Mouse (Mus musculus) right cerebral cortex, postnatal 10 days (tissue): Measurements from ENCODE around the gene Fam222a.

Experiments
- DNase-seq, 2 experiments: peaks; one replicate each; pipeline ENCODE4 v3.0.0; 2021; ENCODE audit warnings: low spot score in 2 of 2

Gene Fam222a

DNA sequence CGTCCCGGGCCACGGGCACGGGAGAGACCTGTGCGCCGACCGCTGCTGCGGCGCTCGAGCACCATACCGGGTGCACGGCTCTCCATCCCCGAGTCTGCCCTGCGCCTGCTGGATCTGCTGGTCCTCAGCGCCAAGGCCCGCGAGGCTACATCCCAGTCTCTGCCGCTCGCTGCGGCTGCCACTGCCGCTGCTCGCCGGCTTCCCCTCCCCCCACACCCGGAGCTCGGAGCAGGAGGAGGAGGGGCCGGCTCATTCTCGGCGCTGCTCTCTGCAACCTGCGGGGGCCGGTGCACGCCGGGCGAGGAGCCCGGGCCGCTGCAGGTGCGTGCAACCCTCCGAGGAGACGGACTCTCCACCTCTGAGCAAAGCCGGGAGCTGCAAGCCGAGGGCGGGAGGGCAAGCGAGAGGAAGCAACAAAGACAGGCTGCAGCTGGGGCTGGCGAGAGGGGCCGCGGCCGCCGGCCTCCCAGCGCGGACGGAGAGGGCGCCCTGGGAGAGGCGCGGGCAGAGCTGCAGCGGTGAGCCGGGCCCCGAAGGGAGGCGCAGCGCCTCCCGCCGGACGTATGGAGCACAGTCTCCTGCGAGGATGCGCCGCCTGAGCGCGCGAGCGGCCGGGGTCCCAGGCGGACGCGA lies at the start of gene Fam222a:
Fam222a (plus strand) TSS at position 452 of the 633 bp plus-strand sequence.
- DNase-seq = peak; percentile 83

DNA sequence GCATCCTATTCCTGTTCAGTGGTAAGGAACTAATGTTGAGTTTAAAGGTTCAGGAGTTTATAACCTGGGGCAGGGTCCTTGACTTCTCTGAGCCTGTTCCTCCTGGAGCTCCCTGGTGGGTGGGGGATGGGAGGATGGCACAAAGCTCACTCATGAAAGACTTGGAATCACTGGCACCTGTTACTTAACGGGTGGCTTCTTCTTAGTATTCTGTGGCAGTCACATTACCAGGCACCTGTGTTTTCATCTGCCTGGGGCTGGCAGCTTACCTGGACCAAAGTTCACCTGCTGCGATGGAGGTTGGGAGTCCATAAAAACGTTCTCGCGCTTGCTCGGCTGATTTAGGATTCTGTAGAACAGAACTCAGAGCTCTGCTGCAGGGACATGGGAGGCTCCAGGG lies 39.5 kb upstream of the Fam222a start:
- no peak for DNase-seq

DNA sequence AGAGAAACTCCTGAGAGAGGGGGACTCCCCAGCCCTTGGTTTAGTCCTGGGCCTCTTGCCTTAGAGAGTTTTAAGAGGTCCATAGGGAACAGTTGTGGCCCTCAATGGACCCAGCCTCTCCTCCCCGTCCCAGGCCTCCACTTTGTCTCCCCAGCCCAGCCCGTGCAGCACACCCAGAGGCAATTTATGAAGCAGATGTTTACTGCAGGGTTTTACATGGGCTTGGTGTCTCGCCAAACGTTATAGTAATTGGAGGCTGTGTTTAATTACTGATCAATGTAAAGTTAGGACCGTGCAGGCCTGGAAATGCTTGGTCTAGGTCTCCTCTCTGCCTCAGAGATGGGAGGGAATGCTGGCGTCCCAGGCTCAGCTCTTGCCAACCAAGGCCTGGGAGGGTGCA lies 37.5 kb upstream of the Fam222a start:
- no peak for DNase-seq

- no peak for DNase-seq
These were observed 35.8 kb upstream of the Fam222a start for GRCm38 (mm10) chr5:114532055-114532454.

DNA sequence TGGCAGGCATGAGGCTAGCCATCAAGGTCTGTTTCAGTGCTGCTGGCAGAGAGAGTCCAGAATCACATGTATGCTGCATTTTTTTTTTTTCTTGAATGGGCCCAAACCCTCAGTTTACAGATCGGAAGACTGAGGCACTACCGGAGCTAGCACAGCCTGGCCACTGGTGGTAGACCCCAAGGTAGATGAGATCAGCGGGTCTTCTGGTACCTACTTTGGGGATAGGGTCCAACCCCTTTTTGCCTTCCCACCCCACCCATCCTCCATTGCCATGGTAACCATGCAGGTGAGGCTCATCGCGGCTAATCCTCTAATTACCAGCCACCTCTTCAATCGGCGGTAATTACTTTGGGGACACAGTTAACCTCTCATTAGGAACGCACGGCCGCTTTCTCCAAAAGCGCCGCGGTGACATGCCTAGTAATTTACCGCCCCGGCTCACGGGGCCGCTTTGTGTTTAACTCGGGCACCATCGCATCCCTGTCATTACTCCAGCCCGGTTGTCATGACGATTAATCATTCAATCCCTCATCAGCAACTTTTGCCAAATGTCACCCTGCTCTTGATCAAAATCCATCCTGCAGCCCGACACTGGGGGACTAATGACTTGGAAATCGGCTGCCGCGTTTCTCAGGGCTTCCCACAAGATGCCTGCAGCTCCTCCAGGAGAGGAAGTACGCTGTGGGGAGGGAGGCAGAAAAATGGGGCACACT lies 30.4 kb upstream of the Fam222a start:
- DNase-seq = peak; percentile 52 to 60

- DNase-seq = no peak
These were observed 29.8 kb upstream of the Fam222a start for GRCm38 (mm10) chr5:114538021-114538405.

DNA sequence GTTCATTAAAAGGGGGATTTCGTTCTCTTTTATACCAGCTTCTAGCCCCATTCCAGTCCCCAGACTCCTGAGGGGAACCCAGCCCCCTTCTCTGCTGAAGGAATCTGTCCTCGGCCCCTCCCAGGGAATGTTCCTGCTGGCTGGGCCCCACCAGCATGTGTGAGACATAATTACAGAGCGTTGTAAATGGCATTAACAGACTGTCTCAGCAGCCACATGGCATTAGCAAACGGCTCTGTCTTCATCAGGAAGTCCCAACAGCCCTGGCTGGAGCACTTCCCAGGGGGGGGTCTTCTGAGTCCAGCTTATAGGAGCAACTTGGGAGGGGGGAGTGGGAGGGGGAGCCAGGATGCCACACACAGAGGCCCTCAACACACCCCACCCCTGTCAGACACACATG lies 29.1 kb upstream of the Fam222a start:
- peak; percentile 56 to 57 for DNase-seq

DNA sequence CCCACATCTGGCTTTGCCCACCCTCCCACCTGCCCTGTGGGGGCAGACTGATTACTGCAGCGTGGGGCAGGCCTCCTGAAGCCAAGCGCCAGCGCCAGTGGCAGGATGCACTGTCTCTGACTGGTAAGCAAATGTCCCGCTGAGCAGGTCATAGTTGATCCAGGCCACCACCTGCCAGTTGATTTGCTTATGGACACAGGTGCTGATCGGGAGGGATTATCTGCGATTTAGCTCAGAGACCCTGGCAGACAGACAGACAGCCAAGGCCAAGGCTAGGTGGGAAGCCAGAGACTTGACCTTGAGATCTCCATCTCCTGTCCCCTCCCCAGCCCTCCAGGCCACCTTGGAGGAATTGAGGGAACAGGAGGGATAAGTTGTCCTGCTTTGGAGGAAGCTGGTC lies 28.1 kb upstream of the Fam222a start:
- no peak for DNase-seq

DNA sequence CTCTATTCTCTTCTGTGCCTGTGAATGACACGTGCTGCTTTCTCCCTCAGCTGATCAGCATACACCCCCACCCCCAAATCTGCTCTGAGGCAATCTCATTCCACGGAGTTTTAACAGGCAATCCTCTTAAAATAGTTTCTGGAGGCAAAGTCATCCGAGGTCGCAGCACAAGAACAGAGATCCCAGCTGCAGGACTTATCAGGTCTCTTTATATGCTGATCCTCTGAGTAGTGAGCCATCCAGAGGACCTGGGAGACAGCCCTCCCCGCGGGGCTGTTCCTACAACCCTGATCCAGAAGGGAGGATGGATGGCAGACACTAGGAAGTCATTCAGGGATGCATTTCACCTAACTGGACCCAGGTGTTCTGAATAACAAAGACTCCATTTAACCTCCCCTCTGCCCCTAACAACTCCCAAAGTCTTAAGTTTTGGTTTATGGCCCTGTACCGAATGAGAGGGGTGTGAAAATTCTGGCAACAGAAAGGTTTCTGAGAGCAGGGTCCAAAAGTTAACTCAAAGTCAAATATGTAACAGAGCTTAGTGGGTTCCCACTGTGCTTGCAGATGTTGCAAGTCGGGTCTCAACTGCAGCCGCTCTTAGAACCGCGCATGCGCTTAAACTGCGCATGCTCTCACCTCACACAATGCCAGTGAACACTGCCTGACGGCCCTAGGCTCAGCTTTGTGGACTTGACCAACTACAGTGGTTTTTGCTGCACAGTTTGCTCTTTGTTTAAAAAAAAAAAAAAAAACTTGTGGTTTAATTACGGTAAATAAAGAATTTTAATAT lies 26.0 kb upstream of the Fam222a start:
- DNase-seq = peak in 1 of 2 experiments; percentile 55

GRCm38 (mm10) chr5:114543656-114544055 lies 24.2 kb upstream of the Fam222a start:
- DNase-seq = no peak

DNA sequence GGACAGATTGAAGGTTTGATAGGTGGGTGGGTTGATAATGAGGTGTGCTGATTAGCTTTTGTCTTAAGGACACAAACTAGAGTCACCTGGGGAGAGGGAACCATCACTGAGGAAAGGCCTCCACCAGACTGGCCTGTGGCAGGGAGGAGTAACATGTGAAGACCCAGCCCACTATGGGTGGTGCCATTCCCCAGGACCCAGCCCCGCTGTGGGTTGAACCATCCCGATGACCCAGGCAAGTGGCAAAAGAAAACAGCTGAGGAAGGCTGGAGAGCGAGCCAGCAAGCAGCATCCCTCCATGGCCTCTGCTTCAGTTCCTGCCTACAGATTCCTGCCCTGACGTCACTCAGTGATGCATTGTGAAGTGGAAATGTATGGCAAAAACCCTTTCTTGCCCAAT lies 23.6 kb upstream of the Fam222a start:
- DNase-seq = no peak

- no peak for DNase-seq
These were observed 22.7 kb upstream of the Fam222a start for GRCm38 (mm10) chr5:114545076-114545475.

GRCm38 (mm10) chr5:114548976-114549375 lies 18.8 kb upstream of the Fam222a start:
- DNase-seq = no peak

- no peak for DNase-seq
These were observed 18.0 kb upstream of the Fam222a start for GRCm38 (mm10) chr5:114549770-114550169.

GRCm38 (mm10) chr5:114550431-114550830 lies 17.4 kb upstream of the Fam222a start:
- no peak for DNase-seq

DNA sequence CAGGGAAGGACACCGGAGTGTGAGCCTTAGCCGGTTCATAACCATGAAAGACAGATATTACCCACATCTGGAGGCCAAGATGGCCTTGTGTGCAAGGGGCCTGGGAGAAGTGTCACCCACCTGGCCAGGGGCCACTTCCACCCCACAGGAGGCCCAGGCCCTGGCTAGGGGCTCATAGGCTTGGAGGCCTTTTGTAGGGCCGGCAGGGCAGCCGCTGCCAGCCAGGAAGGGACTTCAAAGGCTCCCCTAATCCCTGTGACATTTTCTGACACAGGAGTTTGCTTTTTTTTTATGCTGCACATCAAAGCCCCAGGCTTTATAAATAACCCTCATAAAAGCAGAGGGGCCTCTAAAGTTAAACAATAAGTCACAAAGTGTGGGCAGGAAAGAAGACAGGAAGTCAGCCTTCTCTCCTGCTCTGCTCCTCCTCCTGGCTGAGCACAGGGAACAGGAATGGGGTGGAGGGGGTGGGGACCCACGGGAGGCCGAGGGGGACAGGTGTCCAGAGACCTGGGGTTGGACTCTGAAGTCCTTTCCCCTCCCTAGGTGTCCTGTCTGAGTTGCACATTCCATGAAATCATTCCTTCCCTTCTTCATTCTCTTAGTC lies 16.8 kb upstream of the Fam222a start:
- no peak for DNase-seq

DNA sequence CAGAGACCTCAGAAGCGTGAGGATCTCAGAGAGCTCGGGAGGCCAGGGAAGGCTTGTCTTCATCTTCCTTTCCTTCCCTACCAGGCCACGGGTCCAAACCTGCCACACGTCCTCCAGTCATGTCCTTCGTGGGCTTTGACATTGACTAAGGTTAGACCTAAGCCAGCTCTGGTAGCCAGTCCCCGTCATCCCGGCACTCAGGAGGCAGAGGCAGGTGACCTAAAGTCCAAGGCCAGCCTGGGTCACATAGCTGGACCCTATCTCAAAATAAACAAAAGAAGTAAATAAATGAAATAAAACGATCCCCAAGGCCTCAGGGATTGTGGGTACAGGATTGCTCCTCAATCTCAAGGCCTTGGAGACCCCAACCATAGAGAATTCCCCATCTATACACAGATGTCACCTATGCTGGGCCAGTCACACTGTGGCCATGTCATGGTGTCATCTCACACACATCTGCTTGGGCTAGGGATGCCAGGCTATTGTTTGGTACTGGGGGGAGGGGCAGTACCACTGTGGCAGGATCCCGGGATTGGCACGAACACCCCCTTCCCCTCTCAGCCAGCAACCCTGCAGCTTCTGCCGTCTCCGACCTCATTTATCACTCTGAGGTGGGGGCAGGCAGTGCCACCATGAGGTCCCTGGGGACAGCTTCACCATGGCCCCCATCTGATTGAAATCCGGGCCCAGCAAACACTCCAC lies 15.2 kb upstream of the Fam222a start:
- DNase-seq = no peak

DNA sequence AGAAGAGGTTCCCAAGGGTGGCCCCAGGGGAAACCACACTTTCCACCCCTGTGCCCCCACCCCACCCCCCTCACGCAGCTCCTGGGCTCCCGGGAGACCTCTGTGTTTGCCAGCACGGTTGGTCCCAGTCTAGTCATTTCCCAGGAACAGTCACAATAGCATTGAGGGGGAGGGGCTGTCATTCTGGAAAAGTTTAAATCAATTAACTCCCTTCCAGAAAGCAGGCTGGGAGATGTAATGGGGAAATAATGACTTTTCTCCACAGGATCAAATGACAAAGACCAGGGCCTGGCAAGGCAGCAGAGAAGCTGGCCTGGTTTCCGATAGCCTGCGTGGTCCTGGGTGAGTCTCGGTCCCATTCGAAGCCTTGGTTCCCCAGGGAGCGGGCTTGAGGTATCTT lies 14.1 kb upstream of the Fam222a start:
- no peak for DNase-seq

DNA sequence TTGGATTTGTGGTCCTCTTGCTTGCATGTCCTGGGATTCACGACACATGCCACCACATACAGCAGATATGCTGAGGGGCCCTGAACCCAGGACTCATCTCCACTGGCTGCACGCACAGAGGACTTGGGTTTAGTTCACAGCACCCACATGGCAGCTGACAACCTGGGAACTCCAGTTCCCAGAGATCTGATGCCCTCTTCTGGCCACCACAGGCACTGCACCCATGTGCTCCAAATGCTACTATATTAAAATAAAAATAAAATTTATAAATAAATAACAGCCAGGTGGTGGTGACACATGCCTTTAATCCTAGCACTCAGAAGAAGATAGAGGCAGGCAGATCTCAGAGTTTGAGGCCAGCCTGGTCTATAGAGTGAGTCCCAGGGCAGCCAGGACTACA lies 12.4 kb upstream of the Fam222a start:
- DNase-seq = no peak

DNA sequence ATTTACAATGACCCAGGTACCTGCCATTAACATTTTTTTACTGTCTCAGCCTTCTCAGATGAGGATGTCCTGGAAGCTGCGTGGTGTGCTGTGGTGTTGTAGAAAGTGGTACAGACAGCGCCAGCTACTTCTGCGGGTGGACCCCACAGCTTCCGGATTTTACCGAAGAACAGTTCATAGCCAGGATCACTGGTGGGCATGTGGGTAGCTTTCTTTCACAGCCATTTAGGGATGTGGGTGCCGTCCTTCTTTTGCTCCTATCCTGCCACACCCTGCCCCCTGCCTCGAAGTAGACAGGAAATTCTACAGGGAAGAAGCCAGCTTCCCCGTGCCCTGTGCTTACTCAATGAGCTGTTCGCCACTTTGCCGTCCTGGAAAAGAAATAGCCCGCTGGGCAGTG lies 11.7 kb upstream of the Fam222a start:
- no peak for DNase-seq

GRCm38 (mm10) chr5:114557765-114558731 lies 9.8 kb upstream of the Fam222a start:
- DNase-seq = no peak
